Mouse (Mus musculus): ENCODE measurements around the gene Ino80. TPM values are rescaled to one million over a fixed set of nuclear protein-coding genes. Genes with fewer than 3 reads are reported as not detected.

Gene Ino80
- polyA plus RNA-seq, 1 experiment from 2014 or later, result 6.7 TPM

DNA sequence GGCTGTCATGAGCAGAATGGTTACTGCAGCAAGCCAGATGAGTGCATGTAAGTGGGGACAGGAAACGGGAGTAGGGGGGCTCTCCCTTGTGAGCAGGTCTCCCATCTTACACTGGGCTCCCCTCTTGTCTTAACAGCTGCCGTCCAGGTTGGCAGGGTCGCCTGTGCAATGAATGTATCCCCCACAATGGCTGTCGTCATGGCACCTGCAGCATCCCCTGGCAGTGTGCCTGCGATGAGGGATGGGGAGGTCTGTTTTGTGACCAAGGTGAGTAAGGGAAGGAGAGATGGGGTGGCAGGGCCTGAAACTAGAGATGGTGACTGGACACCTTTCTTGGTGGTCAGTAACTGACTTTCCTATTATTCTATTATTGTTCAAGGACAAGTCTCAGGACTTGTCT is 148.9 kb downstream of the Ino80 start:
- 28% methylated on average over 5 of the region's 5 CpGs for WGBS
- no peak for TF ChIP-seq CTCF (IDR thresholded peaks at IDR 0.05; ENCODE audit: low read depth)
- Histone ChIP-seq H3K4me3 (ENCODE audit: low read depth, low read length) (peak overlapping the region; percentile 57; the same call in 1 of the 2 replicates), H3K9ac (no peak overlapping the region), H3K4me1 (ENCODE audit: insufficient read depth) (peaks cover 16% of the 10 kb centered on the region), H3K4me2 (peak overlapping the region; percentile 92), H3K27me3 (ENCODE audit: insufficient read depth, low read length) (peaks cover 60% of the 10 kb centered on the region), H3K36me3 (ENCODE audit: insufficient read depth) (peaks cover 13% of the 10 kb centered on the region), H3K9me3 (ENCODE audit: low read depth, low read length) (no peaks in the 10 kb centered on the region), H3K27ac (ENCODE audit: low read depth) (peak overlapping the region; percentile 31; the same call in 1 of the 2 replicates)
- ATAC-seq (ENCODE audit: insufficient read depth) (no peak), DNase-seq (no peak)

DNA sequence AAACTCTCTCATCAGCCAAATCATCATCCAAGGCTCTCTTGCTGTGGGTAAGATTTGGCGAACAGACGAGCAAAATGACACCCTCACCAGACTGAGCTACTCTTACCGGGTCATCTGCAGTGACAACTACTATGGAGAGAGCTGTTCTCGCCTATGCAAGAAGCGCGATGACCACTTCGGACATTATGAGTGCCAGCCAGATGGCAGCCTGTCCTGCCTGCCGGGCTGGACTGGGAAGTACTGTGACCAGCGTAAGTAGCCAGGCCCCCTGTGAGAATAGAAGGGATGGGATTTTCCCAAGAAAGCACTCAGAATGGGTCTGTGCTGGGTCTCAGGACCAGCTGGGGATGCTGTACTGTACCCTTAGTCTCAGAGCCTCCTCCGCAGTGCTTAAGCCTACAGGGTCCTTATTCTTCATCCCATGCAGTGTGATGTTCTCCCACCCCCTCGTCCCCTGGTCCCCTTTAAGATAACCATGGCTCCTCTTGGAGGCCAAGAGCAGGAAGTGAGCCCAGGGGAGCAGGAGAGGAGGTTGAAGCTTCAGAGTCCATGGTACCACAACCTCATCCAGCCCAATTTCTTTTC is 149.5 kb downstream of the Ino80 start:
- no peak for TF ChIP-seq CTCF (IDR thresholded peaks at IDR 0.05; ENCODE audit: low read depth)
- peak overlapping the region; percentile 57 for H3K4me3 ChIP-seq (ENCODE audit: low read depth, low read length)
- no peaks in the 10 kb centered on the region for H3K9me3 ChIP-seq (ENCODE audit: low read depth, low read length)
- peaks cover 13% of the 10 kb centered on the region for H3K36me3 ChIP-seq (ENCODE audit: insufficient read depth)
- peaks cover 16% of the 10 kb centered on the region for H3K4me1 ChIP-seq (ENCODE audit: insufficient read depth)
- H3K27ac ChIP-seq (ENCODE audit: low read depth), result no peak overlapping the region
- peaks cover 65% of the 10 kb centered on the region for H3K27me3 ChIP-seq (ENCODE audit: insufficient read depth, low read length)
- peak overlapping the region; percentile 45; the same call in 1 of the 2 replicates for H3K9ac ChIP-seq
- ATAC-seq (ENCODE audit: insufficient read depth) (no peak), DNase-seq (no peak)
- WGBS, result 23% methylated on average over 11 of the region's 11 CpGs
- H3K4me2 ChIP-seq, result peak overlapping the region; percentile 92

DNA sequence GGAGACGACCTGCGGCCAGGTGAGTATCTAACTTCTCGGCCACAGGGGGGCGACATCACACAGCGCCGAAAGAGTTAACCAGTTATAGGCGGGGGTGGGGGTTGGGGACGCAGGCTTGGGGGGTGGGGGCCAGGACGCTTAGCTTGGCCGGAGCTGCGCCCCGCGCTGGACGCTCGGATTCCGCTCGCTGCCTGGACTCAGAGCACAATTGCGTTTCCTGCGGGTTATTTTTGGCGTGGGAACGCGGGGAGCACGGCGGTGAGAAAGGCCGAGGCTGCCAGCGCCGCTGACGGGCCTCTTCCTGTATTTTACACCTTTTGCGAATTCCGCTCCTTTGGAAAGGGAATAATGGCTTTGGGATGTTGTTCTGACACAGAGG is 150.4 kb downstream of the Ino80 start:
- peak; percentile 66 for TF ChIP-seq CTCF (IDR thresholded peaks at IDR 0.05; ENCODE audit: low read depth)
- under 1% methylated on average over 30 of the region's 30 CpGs for WGBS
- Histone ChIP-seq H3K27me3 (ENCODE audit: insufficient read depth, low read length) (peaks cover 74% of the 10 kb centered on the region), H3K36me3 (ENCODE audit: insufficient read depth) (peaks cover 10% of the 10 kb centered on the region), H3K9me3 (ENCODE audit: low read depth, low read length) (no peaks in the 10 kb centered on the region), H3K4me2 (peak overlapping the region; percentile 92), H3K27ac (ENCODE audit: low read depth) (no peak overlapping the region), H3K9ac (peak overlapping the region; percentile 45), H3K4me1 (ENCODE audit: insufficient read depth) (peaks cover 23% of the 10 kb centered on the region), H3K4me3 (ENCODE audit: low read depth, low read length) (peak overlapping the region; percentile 57)
- ATAC-seq (ENCODE audit: insufficient read depth) (no peak), DNase-seq (peak; percentile 78)

DNA sequence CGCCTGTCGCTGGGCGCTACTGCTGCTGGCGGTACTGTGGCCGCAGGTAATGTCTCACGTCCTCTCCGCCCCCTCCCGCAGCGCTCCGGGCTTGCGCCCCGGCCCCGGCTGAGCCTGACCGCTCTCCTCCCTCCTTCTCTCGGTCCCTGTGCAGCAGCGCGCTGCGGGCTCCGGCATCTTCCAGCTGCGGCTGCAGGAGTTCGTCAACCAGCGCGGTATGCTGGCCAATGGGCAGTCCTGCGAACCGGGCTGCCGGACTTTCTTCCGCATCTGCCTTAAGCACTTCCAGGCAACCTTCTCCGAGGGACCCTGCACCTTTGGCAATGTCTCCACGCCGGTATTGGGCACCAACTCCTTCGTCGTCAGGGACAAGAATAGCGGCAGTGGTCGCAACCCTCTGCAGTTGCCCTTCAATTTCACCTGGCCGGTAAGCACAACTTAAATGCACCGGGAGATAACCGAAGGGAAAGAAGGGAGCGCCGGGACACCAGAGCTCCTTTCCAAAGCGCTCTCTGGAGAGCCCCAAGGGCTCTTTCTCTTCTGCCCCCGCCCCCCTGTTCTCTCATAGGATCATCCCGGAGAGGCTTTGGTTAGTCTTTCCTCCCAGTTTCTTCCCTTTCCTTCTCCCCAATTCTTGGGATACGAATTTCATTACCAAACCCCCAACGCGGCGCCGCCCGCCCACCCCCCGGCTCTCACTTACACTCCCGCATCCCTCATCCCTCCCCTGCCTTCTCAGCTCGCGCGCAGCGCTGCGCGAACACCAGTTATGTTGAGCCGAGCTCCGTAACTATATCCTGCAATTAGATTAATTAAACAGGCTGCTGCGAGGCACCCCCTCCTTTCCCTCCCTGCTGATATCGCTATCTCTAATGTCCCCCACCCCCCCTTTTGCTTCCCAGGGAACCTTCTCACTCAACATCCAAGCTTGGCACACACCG is 151.1 kb downstream of the Ino80 start:
- Histone ChIP-seq H3K27me3 (ENCODE audit: insufficient read depth, low read length) (peaks cover 81% of the 10 kb centered on the region), H3K9me3 (ENCODE audit: low read depth, low read length) (no peaks in the 10 kb centered on the region), H3K4me2 (peak overlapping the region; percentile 92), H3K4me3 (ENCODE audit: low read depth, low read length) (peak overlapping the region; percentile 57), H3K4me1 (ENCODE audit: insufficient read depth) (peaks cover 29% of the 10 kb centered on the region), H3K9ac (peak overlapping the region; percentile 45), H3K27ac (ENCODE audit: low read depth) (peak overlapping the region; percentile 63; the same call in 1 of the 2 replicates), H3K36me3 (ENCODE audit: insufficient read depth) (peaks cover 9% of the 10 kb centered on the region)
- WGBS, result under 1% methylated on average over 61 of the region's 61 CpGs
- no peak for TF ChIP-seq CTCF (IDR thresholded peaks at IDR 0.05; ENCODE audit: low read depth)
- DNase-seq (peak; percentile 56), ATAC-seq (ENCODE audit: insufficient read depth) (peak; percentile 13; the same call in 1 of the 2 replicates)

DNA sequence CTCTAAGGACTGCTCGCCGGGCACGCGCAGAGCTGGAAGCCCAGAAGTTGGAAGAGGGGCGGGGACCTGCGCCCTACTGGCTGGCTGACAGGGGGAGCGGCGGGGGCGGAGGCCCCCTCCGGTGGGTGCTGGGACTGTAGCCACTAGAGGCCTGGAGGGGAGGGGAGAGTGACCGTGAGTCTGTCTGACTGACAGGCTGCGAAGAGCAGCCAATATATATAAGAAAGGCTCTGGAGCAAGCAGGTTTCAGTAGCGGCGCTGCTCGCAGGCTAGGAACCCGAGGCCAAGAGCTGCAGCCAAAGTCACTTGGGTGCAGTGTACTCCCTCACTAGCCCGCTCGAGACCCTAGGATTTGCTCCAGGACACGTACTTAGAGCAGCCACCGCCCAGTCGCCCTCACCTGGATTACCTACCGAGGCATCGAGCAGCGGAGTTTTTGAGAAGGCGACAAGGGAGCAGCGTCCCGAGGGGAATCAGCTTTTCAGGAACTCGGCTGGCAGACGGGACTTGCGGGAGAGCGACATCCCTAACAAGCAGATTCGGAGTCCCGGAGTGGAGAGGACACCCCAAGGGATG is 151.8 kb downstream of the Ino80 start, which contains the start of gene Dll4:
Dll4 (plus strand) TSS at position 217 of the 576 bp plus-strand sequence.
- peak; percentile 54 for TF ChIP-seq CTCF (IDR thresholded peaks at IDR 0.05; ENCODE audit: low read depth)
- WGBS, result under 1% methylated on average over 33 of the region's 33 CpGs
- Histone ChIP-seq H3K4me3 (ENCODE audit: low read depth, low read length) (peak within 1 kb of the TSS; percentile 57), H3K27me3 (ENCODE audit: insufficient read depth, low read length) (peaks cover 86% of the 10 kb centered on the region), H3K4me1 (ENCODE audit: insufficient read depth) (peaks cover 27% of the 10 kb centered on the region), H3K27ac (ENCODE audit: low read depth) (peak within 1 kb of the TSS; percentile 63; the same call in 1 of the 2 replicates), H3K4me2 (peak within 1 kb of the TSS; percentile 92), H3K9ac (peak within 1 kb of the TSS; percentile 45), H3K36me3 (ENCODE audit: insufficient read depth) (peaks cover 2% of the 10 kb centered on the region; the same call in 1 of the 2 replicates), H3K9me3 (ENCODE audit: low read depth, low read length) (no peaks in the 10 kb centered on the region)
- DNase-seq (peak; percentile 76), ATAC-seq (ENCODE audit: insufficient read depth) (peak; percentile 47)

DNA sequence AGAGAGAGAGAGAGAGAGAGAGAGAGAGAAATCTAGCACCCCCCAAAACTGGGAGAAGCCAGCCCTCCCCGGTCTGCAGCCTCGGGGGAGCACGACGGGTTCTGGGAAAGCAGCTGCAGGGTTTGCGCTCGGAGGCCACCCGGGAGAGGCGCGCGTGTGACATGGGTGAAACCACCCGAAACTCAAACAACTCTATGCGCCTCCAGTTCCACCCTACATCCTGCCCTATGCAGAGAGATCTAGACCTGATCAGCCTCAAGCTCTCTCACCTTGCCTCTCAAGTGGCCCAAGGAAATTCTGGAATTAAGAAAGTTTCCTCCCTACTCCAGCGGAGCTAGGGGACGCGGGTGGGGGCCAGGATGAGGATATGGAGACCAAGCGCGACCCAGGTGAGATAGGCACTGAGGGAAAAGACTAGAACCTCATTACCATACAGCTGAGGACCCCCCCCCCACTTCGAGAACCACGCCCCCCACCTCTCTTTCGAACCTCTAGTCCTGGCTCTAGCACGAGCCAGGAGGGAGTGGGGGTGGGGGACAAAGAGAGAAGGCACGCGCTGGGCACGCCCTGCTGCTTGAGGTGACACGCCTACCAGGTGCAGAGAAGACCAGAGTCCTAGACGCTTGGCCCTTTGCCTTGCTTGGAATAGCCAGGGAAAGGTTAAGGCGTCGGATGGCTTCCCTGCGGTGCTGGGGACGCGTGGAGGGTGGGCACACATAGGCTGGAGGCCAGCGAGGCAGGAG is 152.7 kb downstream of the Ino80 start:
- H3K9ac ChIP-seq, result 0 out of 2 replicates have a peak overlapping the region, but pooled peaks have one; percentile 24
- under 1% methylated on average over 32 of the region's 32 CpGs for WGBS
- H3K4me3 ChIP-seq (ENCODE audit: low read depth, low read length), result peak overlapping the region; percentile 57
- ATAC-seq (ENCODE audit: insufficient read depth) (peak; percentile 18), DNase-seq (peak; percentile 56)
- H3K9me3 ChIP-seq (ENCODE audit: low read depth, low read length), result no peaks in the 10 kb centered on the region
- TF ChIP-seq CTCF (IDR thresholded peaks at IDR 0.05; ENCODE audit: low read depth), result no peak
- H3K36me3 ChIP-seq (ENCODE audit: insufficient read depth), result no peaks in the 10 kb centered on the region
- peak overlapping the region; percentile 92 for H3K4me2 ChIP-seq
- peaks cover 90% of the 10 kb centered on the region for H3K27me3 ChIP-seq (ENCODE audit: insufficient read depth, low read length)
- peaks cover 23% of the 10 kb centered on the region for H3K4me1 ChIP-seq (ENCODE audit: insufficient read depth)
- H3K27ac ChIP-seq (ENCODE audit: low read depth), result no peak overlapping the region
